Mouse (Mus musculus) brain, embryonic 14.5 days (tissue): ENCODE data around the gene Mettl1.
A peak's percentile ranks its signal among the peaks of the same experiment; 100 is the strongest.

Source experiments
- CTCF ChIP-seq: fragments of 200-500 bp; IDR thresholded peaks from 2 replicates; pipeline ENCODE4 v1.5.1; 2012; ENCODE audit warnings: inconsistent platforms, mild to moderate bottlenecking, moderate library complexity, borderline replicate concordance; ENCODE audit not compliant: insufficient read depth, insufficient read length; ENCODE audit errors: extremely low read depth
- POLR2A ChIP-seq: fragments of 200-500 bp; IDR thresholded peaks from 2 replicates; pipeline ENCODE4 v1.6.1; 2012; ENCODE audit warnings: mild to moderate bottlenecking, inconsistent platforms, borderline replicate concordance; ENCODE audit not compliant: poor library complexity, insufficient read depth, insufficient read length, severe bottlenecking; ENCODE audit errors: extremely low read depth

GRCm38 (mm10) chr10:127016488-127016887 is 24.7 kb upstream of the Mettl1 start:
- TF ChIP-seq CTCF, result peak; percentile 29; the same call in 1 of the 2 replicates
- no peak for TF ChIP-seq POLR2A
